Mouse (Mus musculus): ENCODE measurements at regions not wholly inside any gene's neighbourhood (a gene's known extent, or its start where the extent isn't known, plus 50 kb on each side); places are given as distances from the start of the nearest gene placed in this dataset.

GRCm38 (mm10) chr5:51653507-51653906, 86.0 kb upstream of the Ppargc1a start:
- TF ChIP-seq POLR2A (IDR thresholded peaks at IDR 0.05; ENCODE audit: low read depth, low read length) (no peak), CTCF (IDR thresholded peaks at IDR 0.05; ENCODE audit: extremely low read depth, insufficient read depth, insufficient read length, insufficient replicate concordance) (no peak)
